Mouse (Mus musculus): Measurements from ENCODE around the gene Kbtbd6.
A peak's percentile ranks its signal among the peaks of the same experiment; 100 is the strongest.

The Kbtbd6 gene

GRCm38 (mm10) chr14:79482251-79482661, 30.6 kb downstream of the Kbtbd6 start:
- peak; percentile 96 for DNase-seq

GRCm38 (mm10) chr14:79482747-79483355, 31.2 kb downstream of the Kbtbd6 start:
- peak; percentile 91 for DNase-seq

- peak; percentile 88 for DNase-seq
These were observed 32.0 kb downstream of the Kbtbd6 start for GRCm38 (mm10) chr14:79483611-79484120.

- DNase-seq, result peak; percentile 93
These were observed 35.0 kb downstream of the Kbtbd6 start for GRCm38 (mm10) chr14:79486617-79486992.

- peak; percentile 95 for DNase-seq
These were observed 35.5 kb downstream of the Kbtbd6 start for GRCm38 (mm10) chr14:79486993-79487731.

GRCm38 (mm10) chr14:79488531-79488930, 36.9 kb downstream of the Kbtbd6 start:
- DNase-seq, result peak; percentile 98

- DNase-seq, result peak; percentile 88
These were observed 37.5 kb downstream of the Kbtbd6 start for GRCm38 (mm10) chr14:79489150-79489549.

GRCm38 (mm10) chr14:79490246-79490645, 38.6 kb downstream of the Kbtbd6 start:
- DNase-seq, result peak; percentile 78

- peak; percentile 81 for DNase-seq
These were observed 42.7 kb downstream of the Kbtbd6 start for GRCm38 (mm10) chr14:79494349-79494748.

- peak; percentile 87 for DNase-seq
These were observed 47.7 kb downstream of the Kbtbd6 start for GRCm38 (mm10) chr14:79499326-79499725.

GRCm38 (mm10) chr14:79500756-79501155, 49.1 kb downstream of the Kbtbd6 start:
- peak; percentile 77 for DNase-seq

GRCm38 (mm10) chr14:79503371-79504075, 51.9 kb downstream of the Kbtbd6 start:
- DNase-seq, result peak; percentile 95

Data from heart, adult 11 months (tissue).